Mouse (Mus musculus) olfactory bulb, adult 2 months (tissue): ENCODE data around the gene Trp53bp2.

ENCODE experiments used
- CTCF ChIP-seq: fragments of 200-500 bp; IDR thresholded peaks from 2 replicates; pipeline ENCODE4 v1.5.1; 2012; ENCODE audit warnings: low read depth, mild to moderate bottlenecking, low read length, moderate library complexity; ENCODE audit not compliant: insufficient read depth
- POLR2A ChIP-seq: fragments of 200-500 bp; IDR thresholded peaks from 2 replicates; pipeline ENCODE4 v1.6.1; 2012; ENCODE audit warnings: mild to moderate bottlenecking, low read depth, low read length, moderate library complexity; ENCODE audit not compliant: insufficient read depth

DNA sequence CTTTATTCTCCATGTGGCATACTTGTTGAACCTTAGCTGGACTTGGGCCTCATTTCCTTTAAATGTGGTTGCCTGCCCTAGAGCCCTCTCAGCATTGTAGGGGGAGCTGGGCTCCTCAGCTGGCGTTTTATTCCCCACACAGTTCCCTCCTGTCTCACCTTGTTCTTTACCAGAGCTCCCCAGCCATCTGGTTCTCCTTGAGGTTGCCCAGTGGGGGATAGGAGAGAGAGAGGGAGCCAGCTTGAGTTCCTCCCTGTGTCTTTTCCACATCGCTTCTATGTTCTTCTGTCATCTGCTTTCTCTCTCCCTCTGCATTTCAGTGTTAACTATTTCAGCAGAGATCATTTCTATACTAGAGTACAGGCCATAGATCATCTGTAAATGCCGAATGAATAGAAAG, 16.2 kb downstream of the Trp53bp2 start:
- TF ChIP-seq CTCF (no peak), POLR2A (no peak)
